Mouse (Mus musculus) limb, embryonic 11.5 days (tissue): ENCODE results near the gene Paqr4. TPM values are rescaled to one million over a fixed set of nuclear protein-coding genes. Genes with fewer than 3 reads are reported as not detected.
A peak's percentile ranks its signal among the peaks of the same experiment; 100 is the strongest.

Source experiments
- ATAC-seq: fragments of 200-750 bp; cut with Nextera tagmentation; 2 replicates; pipeline ENCODE4 v1.8.0; 2017; ENCODE audit warnings: low read depth; ENCODE audit not compliant: insufficient number of reproducible peaks, low FRiP score, low TSS enrichment
- DNase-seq: peaks from one replicate; pipeline ENCODE4 v3.0.0-alpha.2; 2015; ENCODE audit warnings: low spot score
- H3K27ac ChIP-seq: fragments of 300-500 bp; sonication (generic); replicated peaks from 2 replicates; pipeline ENCODE4 v1.5.1; 2014; ENCODE audit warnings: low read depth, mild to moderate bottlenecking, low read length
- H3K27me3 ChIP-seq: fragments of 300-500 bp; sonication (generic); 2 replicates; pipeline ENCODE4 v1.6.1; 2014; ENCODE audit warnings: mild to moderate bottlenecking, low read length, mixed read lengths; ENCODE audit not compliant: control insufficient read depth, insufficient read depth
- H3K36me3 ChIP-seq: fragments of 300-500 bp; sonication (generic); 2 replicates; pipeline ENCODE4 v1.6.1; 2014; ENCODE audit warnings: mild to moderate bottlenecking, low read length, moderate library complexity, mixed read lengths; ENCODE audit not compliant: control insufficient read depth, insufficient read depth
- H3K4me1 ChIP-seq: fragments of 300-500 bp; sonication (generic); 2 replicates; pipeline ENCODE4 v1.6.1; 2014; ENCODE audit warnings: low read length, mixed read lengths; ENCODE audit not compliant: control insufficient read depth, insufficient read depth
- H3K4me2 ChIP-seq: fragments of 300-500 bp; sonication (generic); 2 replicates; pipeline ENCODE4 v1.6.1; 2014; ENCODE audit warnings: low read depth, mild to moderate bottlenecking, moderate library complexity; ENCODE audit not compliant: severe bottlenecking
- H3K4me3 ChIP-seq: fragments of 300-500 bp; sonication (generic); 2 replicates; pipeline ENCODE4 v1.5.1; 2014; ENCODE audit warnings: low read depth, low read length
- H3K9ac ChIP-seq: fragments of 300-500 bp; sonication (generic); 2 replicates; pipeline ENCODE4 v1.6.1; 2014; ENCODE audit warnings: mild to moderate bottlenecking, low read length
- H3K9me3 ChIP-seq: fragments of 300-500 bp; sonication (generic); 2 replicates; pipeline ENCODE4 v1.6.1; 2016; ENCODE audit warnings: low read length; ENCODE audit not compliant: control insufficient read depth
- WGBS: fragments of 180-500 bp; shearing (Covaris S2); extraction: QIAGEN DNeasy Blood & Tissue Kit; methylation state at CpG from one replicate; pipeline ENCODE4 v1.1.7; 2014; 5-methylcytosine and 5-hydroxymethylcytosine counted together
- polyA plus RNA-seq: library from polyadenylated mRNA; unstranded; fragments of >200 nt; fragmentation: Nextera tagmentation; extraction: Ambion mirVana; gene quantifications from 2 replicates; pipeline ENCODE4 v1.2.1, GENCODE M21; 2014

The Paqr4 gene
- polyA plus RNA-seq, result 7.4 and 7.7 TPM in 2 replicates

GRCm38 (mm10) chr17:23740598-23741021 lies at the start of gene Paqr4:
Gene Paqr4 (minus strand): TSS chr17:23740867.
- ATAC-seq, result peak; percentile 7; the same call in 1 of the 2 replicates

DNA sequence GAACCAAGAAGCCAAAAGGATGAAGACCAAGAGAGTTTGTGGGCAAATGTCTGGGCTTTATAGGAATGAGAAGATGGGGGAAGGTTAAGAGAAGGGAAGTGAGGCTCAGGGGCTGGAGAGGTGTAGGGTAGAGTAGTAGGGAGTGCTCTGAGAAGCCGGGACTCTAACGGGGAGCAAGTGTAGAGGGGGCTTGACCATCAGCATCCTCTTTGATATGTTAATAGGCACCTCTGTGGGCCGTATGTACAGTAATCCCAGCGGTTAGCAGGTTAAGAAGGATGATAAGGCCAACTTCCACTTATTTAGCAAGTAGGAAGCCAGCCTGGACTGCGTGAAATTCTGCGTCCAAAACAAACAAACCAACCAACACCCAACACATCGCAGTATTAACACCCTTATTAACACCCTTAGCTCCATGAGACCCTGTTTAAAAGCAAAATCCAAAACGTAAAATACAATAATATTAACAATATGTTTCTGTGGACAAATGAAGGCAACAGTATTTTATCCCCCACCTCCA lies 49.1 kb upstream of the Paqr4 start:
- Histone ChIP-seq H3K9me3 (no peaks in the 10 kb centered on the region), H3K4me2 (peak overlapping the region; percentile 65), H3K27ac (peak overlapping the region; percentile 95), H3K27me3 (no peaks in the 10 kb centered on the region), H3K4me3 (peak overlapping the region; percentile 37), H3K4me1 (0 out of 2 replicates have a peak, but pooled peaks cover 5% of the 10 kb centered on the region), H3K36me3 (no peaks in the 10 kb centered on the region), H3K9ac (peak overlapping the region; percentile 86)
- DNase-seq (peak; percentile 32), ATAC-seq (no peak)
- WGBS, result 16% methylated on average over 8 of the region's 8 CpGs

More at GRCm38 (mm10) chr17:23740598-23741021, at the start of gene Paqr4:
- peaks cover 82% of the 10 kb centered on the region for H3K27me3 ChIP-seq
- H3K9ac ChIP-seq, result peak within 1 kb of the TSS; percentile 58
- 5% methylated on average over 13 of the region's 13 CpGs for WGBS
- no peak for DNase-seq
- peaks cover 17% of the 10 kb centered on the region for H3K4me1 ChIP-seq
- H3K4me3 ChIP-seq, result peak within 1 kb of the TSS; percentile 64
- H3K27ac ChIP-seq, result no peak within 1 kb of the TSS
- peak within 1 kb of the TSS; percentile 98 for H3K4me2 ChIP-seq
- H3K9me3 ChIP-seq, result peaks cover 4% of the 10 kb centered on the region; the same call in 1 of the 2 replicates
- no peaks in the 10 kb centered on the region for H3K36me3 ChIP-seq

DNA sequence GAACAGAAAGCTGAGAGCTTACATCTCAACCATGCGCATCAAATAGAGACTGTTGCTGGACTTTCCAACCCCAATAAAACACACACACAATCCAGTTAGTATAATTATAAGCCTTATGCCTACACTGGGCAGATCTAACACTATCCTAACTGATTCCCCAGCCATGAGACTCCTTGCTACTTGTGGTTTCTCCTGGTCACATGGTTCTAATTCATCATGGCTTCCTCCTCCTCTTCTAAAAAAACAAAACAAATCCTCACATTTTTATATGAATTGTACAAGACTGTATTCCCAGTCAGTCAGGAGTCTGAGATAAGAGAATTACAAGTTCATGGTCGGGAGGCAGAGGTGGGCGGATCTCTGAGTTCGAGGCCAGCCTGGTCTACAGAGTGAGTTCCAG lies 48.3 kb upstream of the Paqr4 start:
- H3K27ac ChIP-seq, result no peak overlapping the region
- DNase-seq (no peak), ATAC-seq (no peak)
- H3K9ac ChIP-seq, result no peak overlapping the region
- H3K4me3 ChIP-seq, result no peak overlapping the region
- H3K4me1 ChIP-seq, result 0 out of 2 replicates have a peak, but pooled peaks cover 5% of the 10 kb centered on the region
- no peaks in the 10 kb centered on the region for H3K9me3 ChIP-seq
- no peak overlapping the region for H3K4me2 ChIP-seq
- no peaks in the 10 kb centered on the region for H3K36me3 ChIP-seq
- WGBS, result 90% methylated on average over 4 of the region's 4 CpGs
- no peaks in the 10 kb centered on the region for H3K27me3 ChIP-seq

GRCm38 (mm10) chr17:23786510-23786931 lies 45.9 kb upstream of the Paqr4 start:
- Histone ChIP-seq H3K9ac (no peak overlapping the region), H3K27me3 (no peaks in the 10 kb centered on the region), H3K4me1 (0 out of 2 replicates have a peak, but pooled peaks cover 5% of the 10 kb centered on the region), H3K36me3 (no peaks in the 10 kb centered on the region), H3K27ac (no peak overlapping the region), H3K4me2 (peak overlapping the region; percentile 76), H3K9me3 (no peaks in the 10 kb centered on the region), H3K4me3 (peak overlapping the region; percentile 60; the same call in 1 of the 2 replicates)
- peak; percentile 39 for DNase-seq
- 21% methylated on average over 13 of the region's 13 CpGs for WGBS
- no peak for ATAC-seq

- peak; percentile 90 for DNase-seq
- Histone ChIP-seq H3K4me3 (peak within 1 kb of the TSS; percentile 60), H3K9ac (peak within 1 kb of the TSS; percentile 80), H3K27ac (0 out of 2 replicates have a peak within 1 kb of the TSS, but pooled peaks have one; percentile 56), H3K4me2 (peak within 1 kb of the TSS; percentile 76), H3K4me1 (0 out of 2 replicates have a peak, but pooled peaks cover 2% of the 10 kb centered on the region), H3K27me3 (no peaks in the 10 kb centered on the region), H3K36me3 (no peaks in the 10 kb centered on the region), H3K9me3 (no peaks in the 10 kb centered on the region)
- WGBS, result 4% methylated on average over 35 of the region's 43 CpGs
- peak; percentile 78 for ATAC-seq
Measured at GRCm38 (mm10) chr17:23785561-23786471, 45.1 kb upstream of the Paqr4 start, which contains the start of gene Flywch2. Gene Flywch2 (minus strand): TSS chr17:23786081.

DNA sequence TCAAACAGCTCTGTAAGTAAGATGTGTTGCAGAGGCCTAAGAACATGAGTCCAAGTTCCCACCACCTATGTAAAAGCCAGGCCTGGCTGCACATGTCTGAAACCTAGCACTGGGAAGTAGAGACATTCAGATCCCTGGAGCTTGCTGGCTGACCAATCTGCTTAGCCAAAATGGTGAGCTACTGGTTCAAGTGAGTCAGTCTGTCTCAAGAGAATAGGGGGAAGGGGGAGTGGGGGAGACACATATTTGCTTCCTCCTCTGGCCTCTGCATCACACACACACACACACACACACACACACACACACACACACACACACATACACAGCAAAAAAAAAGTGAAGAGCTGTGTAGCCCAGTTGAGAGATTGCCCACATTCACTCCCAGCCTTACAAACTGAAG lies 42.7 kb upstream of the Paqr4 start:
- no peak overlapping the region for H3K4me2 ChIP-seq
- no peaks in the 10 kb centered on the region for H3K27me3 ChIP-seq
- no peak for ATAC-seq
- H3K36me3 ChIP-seq, result no peaks in the 10 kb centered on the region
- H3K9ac ChIP-seq, result no peak overlapping the region
- DNase-seq, result no peak
- H3K27ac ChIP-seq, result no peak overlapping the region
- no peaks in the 10 kb centered on the region for H3K4me1 ChIP-seq
- H3K4me3 ChIP-seq, result no peak overlapping the region
- no peaks in the 10 kb centered on the region for H3K9me3 ChIP-seq

DNA sequence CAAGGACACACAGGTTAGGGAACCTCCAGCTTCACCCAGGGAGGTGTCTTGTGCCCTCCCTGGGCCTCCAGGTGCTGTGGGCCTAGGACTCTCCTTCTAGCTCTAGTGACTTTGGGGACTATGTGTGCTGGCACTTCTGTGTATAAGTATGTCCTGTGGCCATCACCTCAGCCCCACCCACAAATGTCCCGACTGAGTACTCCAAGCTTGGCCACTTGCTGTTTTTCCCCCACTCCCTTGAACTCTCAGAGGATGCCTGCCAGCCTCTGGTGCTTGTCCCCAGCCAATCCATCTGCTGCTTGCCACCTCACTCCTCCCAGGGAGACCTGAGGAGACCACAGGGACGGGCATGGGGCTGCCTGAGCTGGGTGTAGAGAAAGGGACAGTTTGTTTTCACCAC lies 37.8 kb upstream of the Paqr4 start:
- H3K9me3 ChIP-seq, result no peaks in the 10 kb centered on the region
- no peak for ATAC-seq
- H3K9ac ChIP-seq, result no peak overlapping the region
- no peak for DNase-seq
- H3K4me3 ChIP-seq, result no peak overlapping the region
- no peak overlapping the region for H3K27ac ChIP-seq
- 51% methylated on average over 2 of the region's 2 CpGs for WGBS
- H3K27me3 ChIP-seq, result no peaks in the 10 kb centered on the region
- no peak overlapping the region for H3K4me2 ChIP-seq
- H3K4me1 ChIP-seq, result no peaks in the 10 kb centered on the region
- H3K36me3 ChIP-seq, result no peaks in the 10 kb centered on the region; the same call in 1 of the 2 replicates

DNA sequence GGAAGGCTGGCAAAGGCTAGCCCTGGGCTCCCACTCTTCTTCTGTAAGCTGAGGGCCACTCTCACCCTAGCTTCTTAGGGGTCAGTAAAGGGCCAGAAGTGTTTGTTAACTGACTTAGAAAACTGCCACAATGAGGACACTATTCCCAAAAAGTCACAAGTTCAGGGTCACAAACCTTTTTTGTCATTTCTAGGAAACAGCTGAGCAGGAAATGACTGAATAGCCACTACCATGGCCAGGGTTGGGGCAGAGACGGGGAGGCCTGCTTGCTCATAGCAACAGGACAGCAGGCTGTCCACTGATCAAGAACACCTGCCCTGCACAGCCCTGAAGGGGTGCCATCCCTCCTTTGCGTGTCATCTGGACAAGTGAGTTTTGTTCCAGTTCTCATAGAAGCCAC lies 36.5 kb upstream of the Paqr4 start:
- no peak for DNase-seq
- H3K4me3 ChIP-seq, result no peak overlapping the region
- no peaks in the 10 kb centered on the region for H3K27me3 ChIP-seq
- no peak overlapping the region for H3K4me2 ChIP-seq
- H3K9me3 ChIP-seq, result no peaks in the 10 kb centered on the region
- no peaks in the 10 kb centered on the region for H3K4me1 ChIP-seq
- no peak overlapping the region for H3K9ac ChIP-seq
- ATAC-seq, result no peak
- WGBS, result 91% methylated on average over 2 of the region's 2 CpGs
- no peak overlapping the region for H3K27ac ChIP-seq
- H3K36me3 ChIP-seq, result no peaks in the 10 kb centered on the region; the same call in 1 of the 2 replicates
